Mouse (Mus musculus): Measurements from ENCODE around the gene Scel.
A peak's percentile ranks its signal among the peaks of the same experiment; 100 is the strongest.
"Not testable (repeated sequence)": the region's sequence is repeated elsewhere in the genome, so short reads cannot be mapped to it uniquely, and the experiment has no call there.

Gene Scel

DNA sequence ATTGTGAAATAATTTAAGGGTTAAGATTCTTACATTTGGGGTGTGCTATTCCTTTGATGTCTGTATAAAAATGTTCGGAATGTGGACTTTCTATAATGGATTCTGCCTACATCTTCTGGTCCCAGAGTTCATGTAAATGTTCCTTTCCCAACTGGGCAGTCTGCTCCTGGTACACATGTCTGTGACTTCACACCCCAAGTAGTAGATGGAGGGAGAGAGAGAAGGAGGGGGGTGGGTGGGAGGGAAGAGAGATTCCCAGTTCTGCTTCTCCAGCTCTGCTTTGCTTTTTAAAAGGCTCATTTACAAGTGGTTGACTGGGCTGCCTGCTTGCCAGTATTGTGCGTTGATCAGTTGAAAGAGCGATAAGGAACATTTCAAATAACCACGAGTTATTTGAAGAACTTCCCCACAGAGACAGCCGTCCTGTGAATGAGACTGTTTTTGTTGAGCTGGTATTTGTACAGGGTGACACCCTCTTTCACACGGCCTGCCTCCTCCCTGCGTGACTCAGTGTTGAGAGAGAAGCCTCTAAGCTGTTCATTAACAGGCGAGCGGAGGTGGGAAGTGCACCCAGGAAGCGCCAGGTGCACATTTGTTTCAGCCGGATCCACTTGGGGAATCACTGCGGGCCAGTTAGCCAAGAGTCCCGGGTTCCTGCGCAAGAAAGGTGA, at the start of gene Scel:
Gene Scel, plus strand, starts transcription at position 541 of the 671 bp plus-strand sequence.
- DNase-seq (ENCODE audit: low read depth, low spot score), result peak; percentile 15
- Histone ChIP-seq H3K36me3 (ENCODE audit: control insufficient read depth, insufficient read depth, low read length, poor library complexity, severe bottlenecking) (no peaks in the 10 kb centered on the region), H3K27me3 (ENCODE audit: control insufficient read depth, insufficient read depth, low read length, poor library complexity, severe bottlenecking) (no peaks in the 10 kb centered on the region)

DNA sequence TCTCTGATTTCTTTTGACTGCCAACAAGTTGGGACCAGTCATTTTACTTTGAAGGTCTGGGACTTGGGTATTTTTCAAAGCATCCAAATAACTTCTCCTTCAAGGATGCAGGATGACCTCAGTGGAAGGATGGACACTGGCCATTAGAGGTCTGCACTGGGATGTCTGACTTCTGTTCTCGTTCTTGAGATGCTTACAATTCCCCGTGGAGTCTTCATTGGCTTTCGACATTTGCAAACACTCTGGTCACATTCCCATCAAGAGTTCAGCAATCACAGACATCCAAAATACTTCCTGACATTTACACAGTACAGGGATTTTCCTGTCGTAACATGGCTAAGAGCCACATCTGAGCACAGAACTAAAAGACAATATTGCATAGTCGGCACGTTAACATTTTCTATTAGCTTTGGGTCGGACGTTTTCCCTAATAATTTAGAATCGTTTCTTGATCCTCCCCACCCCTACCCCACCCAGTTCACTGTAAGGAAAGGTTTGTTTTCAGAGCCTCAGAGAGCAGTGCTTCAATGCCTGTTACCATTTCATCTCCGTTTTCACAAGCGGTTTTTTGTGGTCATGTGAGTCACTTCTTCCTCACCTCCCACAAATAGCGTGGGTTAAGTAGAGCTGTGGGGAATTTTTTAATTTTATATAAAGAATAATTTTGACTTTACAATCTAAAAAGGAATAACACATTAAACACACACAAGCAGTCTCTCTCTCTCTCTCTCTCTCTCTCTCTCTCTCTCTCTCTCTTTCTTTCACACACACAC, 44.3 kb upstream of the Scel start:
- DNase-seq (ENCODE audit: low read depth, low spot score), result no peak
- no peaks in the 10 kb centered on the region for H3K27me3 ChIP-seq (ENCODE audit: control insufficient read depth, insufficient read depth, low read length, poor library complexity, severe bottlenecking)
- H3K36me3 ChIP-seq (ENCODE audit: control insufficient read depth, insufficient read depth, low read length, poor library complexity, severe bottlenecking), result no peaks in the 10 kb centered on the region

GRCm38 (mm10) chr14:103469464-103470015, 43.6 kb upstream of the Scel start:
- peak; percentile 89 for DNase-seq (ENCODE audit: low read depth, low spot score)
- no peaks in the 10 kb centered on the region for H3K36me3 ChIP-seq (ENCODE audit: control insufficient read depth, insufficient read depth, low read length, poor library complexity, severe bottlenecking)
- no peaks in the 10 kb centered on the region for H3K27me3 ChIP-seq (ENCODE audit: control insufficient read depth, insufficient read depth, low read length, poor library complexity, severe bottlenecking)

- Histone ChIP-seq H3K36me3 (ENCODE audit: control insufficient read depth, insufficient read depth, low read length, poor library complexity, severe bottlenecking) (no peaks in the 10 kb centered on the region), H3K27me3 (ENCODE audit: control insufficient read depth, insufficient read depth, low read length, poor library complexity, severe bottlenecking) (no peaks in the 10 kb centered on the region)
- DNase-seq (ENCODE audit: low read depth, low spot score), result no peak
These were observed 41.9 kb upstream of the Scel start for GRCm38 (mm10) chr14:103471074-103471778.

- Histone ChIP-seq H3K27me3 (ENCODE audit: control insufficient read depth, insufficient read depth, low read length, poor library complexity, severe bottlenecking) (no peaks in the 10 kb centered on the region), H3K36me3 (ENCODE audit: control insufficient read depth, insufficient read depth, low read length, poor library complexity, severe bottlenecking) (no peaks in the 10 kb centered on the region)
- DNase-seq (ENCODE audit: low read depth, low spot score), result no peak
These were observed 41.2 kb upstream of the Scel start for GRCm38 (mm10) chr14:103471806-103472553.

- Histone ChIP-seq H3K27me3 (ENCODE audit: control insufficient read depth, insufficient read depth, low read length, poor library complexity, severe bottlenecking) (no peaks in the 10 kb centered on the region), H3K36me3 (ENCODE audit: control insufficient read depth, insufficient read depth, low read length, poor library complexity, severe bottlenecking) (no peaks in the 10 kb centered on the region)
- DNase-seq (ENCODE audit: low read depth, low spot score), result no peak
These were observed 40.6 kb upstream of the Scel start for GRCm38 (mm10) chr14:103472554-103472905.

DNA sequence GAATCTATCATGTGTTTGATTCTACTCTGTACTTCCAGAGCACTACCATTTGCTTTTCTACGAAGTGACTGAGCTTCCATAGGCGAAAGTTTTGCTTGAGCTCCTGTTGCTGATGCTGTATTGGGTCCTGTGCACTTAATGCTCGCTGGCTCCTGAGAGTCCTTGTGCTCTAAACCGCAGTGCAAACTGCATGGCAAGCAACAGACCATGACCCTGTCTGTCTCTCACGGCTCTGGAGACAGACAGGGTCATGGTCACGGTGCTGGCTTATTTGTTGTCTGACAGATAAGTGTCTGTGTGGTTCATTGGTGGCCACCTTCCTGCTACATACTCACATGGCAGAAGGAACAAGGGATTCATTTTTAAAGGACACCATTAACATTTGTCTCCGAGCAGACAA, 37.8 kb upstream of the Scel start:
- DNase-seq (ENCODE audit: low read depth, low spot score), result peak; percentile 68
- H3K36me3 ChIP-seq (ENCODE audit: control insufficient read depth, insufficient read depth, low read length, poor library complexity, severe bottlenecking), result no peaks in the 10 kb centered on the region
- H3K27me3 ChIP-seq (ENCODE audit: control insufficient read depth, insufficient read depth, low read length, poor library complexity, severe bottlenecking), result no peaks in the 10 kb centered on the region

GRCm38 (mm10) chr14:103476232-103476631, 36.9 kb upstream of the Scel start:
- H3K27me3 ChIP-seq (ENCODE audit: control insufficient read depth, insufficient read depth, low read length, poor library complexity, severe bottlenecking); DNase-seq (ENCODE audit: low read depth, low spot score); H3K36me3 ChIP-seq (ENCODE audit: control insufficient read depth, insufficient read depth, low read length, poor library complexity, severe bottlenecking): not testable (repeated sequence)

- Histone ChIP-seq H3K36me3 (ENCODE audit: control insufficient read depth, insufficient read depth, low read length, poor library complexity, severe bottlenecking) (no peaks in the 10 kb centered on the region), H3K27me3 (ENCODE audit: control insufficient read depth, insufficient read depth, low read length, poor library complexity, severe bottlenecking) (no peaks in the 10 kb centered on the region)
- DNase-seq (ENCODE audit: low read depth, low spot score), result peak; percentile 84
These were observed 35.9 kb upstream of the Scel start for GRCm38 (mm10) chr14:103477281-103477680.

GRCm38 (mm10) chr14:103477959-103478358, 35.2 kb upstream of the Scel start:
- peak; percentile 84 for DNase-seq (ENCODE audit: low read depth, low spot score)
- H3K36me3 ChIP-seq (ENCODE audit: control insufficient read depth, insufficient read depth, low read length, poor library complexity, severe bottlenecking), result no peaks in the 10 kb centered on the region
- H3K27me3 ChIP-seq (ENCODE audit: control insufficient read depth, insufficient read depth, low read length, poor library complexity, severe bottlenecking), result no peaks in the 10 kb centered on the region

DNA sequence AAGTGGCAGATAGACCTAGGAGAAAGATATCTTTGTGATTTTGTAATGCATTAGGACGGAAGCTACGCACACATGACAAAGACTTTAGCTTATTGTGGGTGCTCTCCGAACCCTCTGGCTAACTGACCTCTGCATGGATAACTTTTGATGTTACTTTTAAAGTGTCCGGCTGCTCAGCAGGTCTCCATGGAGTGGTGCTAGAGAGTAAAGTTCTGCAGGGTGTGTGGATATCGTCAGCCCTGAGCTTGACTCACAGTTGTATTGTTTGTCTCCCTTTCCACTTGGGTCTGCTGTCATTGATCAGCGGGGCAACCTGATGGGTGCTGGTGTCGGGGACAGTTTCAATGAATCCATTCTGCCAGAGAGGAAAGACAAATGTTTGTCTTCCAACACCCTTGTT, 33.7 kb upstream of the Scel start:
- DNase-seq (ENCODE audit: low read depth, low spot score), result no peak
- Histone ChIP-seq H3K36me3 (ENCODE audit: control insufficient read depth, insufficient read depth, low read length, poor library complexity, severe bottlenecking) (no peaks in the 10 kb centered on the region), H3K27me3 (ENCODE audit: control insufficient read depth, insufficient read depth, low read length, poor library complexity, severe bottlenecking) (no peaks in the 10 kb centered on the region)

DNA sequence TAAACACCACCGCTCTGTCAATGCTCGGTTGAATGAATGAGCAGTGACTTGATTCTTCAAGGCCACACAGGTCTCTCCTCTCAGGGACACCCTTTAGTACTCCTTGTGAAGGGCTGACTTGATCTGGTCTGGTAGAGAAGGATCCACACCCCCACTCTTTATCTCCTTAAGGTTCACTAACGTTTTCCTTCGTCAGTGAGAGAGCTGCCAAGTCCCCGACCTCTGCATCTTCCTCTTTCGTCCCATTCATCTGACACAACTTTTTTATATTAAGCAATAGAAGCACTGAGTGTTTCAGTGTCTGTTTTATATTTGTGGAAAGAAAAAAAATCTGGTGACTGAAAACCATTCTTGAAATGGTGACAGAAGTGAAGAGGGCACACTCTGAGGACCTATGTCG, 31.6 kb upstream of the Scel start:
- no peaks in the 10 kb centered on the region for H3K27me3 ChIP-seq (ENCODE audit: control insufficient read depth, insufficient read depth, low read length, poor library complexity, severe bottlenecking)
- DNase-seq (ENCODE audit: low read depth, low spot score), result no peak
- no peaks in the 10 kb centered on the region for H3K36me3 ChIP-seq (ENCODE audit: control insufficient read depth, insufficient read depth, low read length, poor library complexity, severe bottlenecking)

- DNase-seq (ENCODE audit: low read depth, low spot score), result no peak
- H3K36me3 ChIP-seq (ENCODE audit: control insufficient read depth, insufficient read depth, low read length, poor library complexity, severe bottlenecking), result no peaks in the 10 kb centered on the region
- H3K27me3 ChIP-seq (ENCODE audit: control insufficient read depth, insufficient read depth, low read length, poor library complexity, severe bottlenecking), result no peaks in the 10 kb centered on the region
These were observed 27.5 kb upstream of the Scel start for GRCm38 (mm10) chr14:103485671-103486070.

DNA sequence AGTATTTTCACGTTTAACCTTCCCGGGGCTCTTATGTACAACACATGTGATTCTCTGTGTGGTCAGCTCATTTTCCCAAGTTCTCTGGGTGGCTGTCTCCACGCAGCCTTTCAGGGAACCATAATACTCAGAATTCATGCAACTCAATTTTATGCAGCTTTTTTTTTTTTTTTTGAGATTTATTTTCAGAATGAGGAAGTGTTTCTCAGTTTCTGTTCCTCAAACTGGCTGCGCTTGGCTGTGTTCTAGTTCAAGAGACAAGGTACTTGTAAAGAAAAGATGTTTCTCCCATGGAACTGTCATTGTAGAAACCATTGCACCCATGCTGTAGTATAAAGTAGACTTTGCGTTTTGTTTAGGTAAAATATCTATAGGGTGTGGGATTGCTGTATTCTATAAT, 26.2 kb upstream of the Scel start:
- Histone ChIP-seq H3K36me3 (ENCODE audit: control insufficient read depth, insufficient read depth, low read length, poor library complexity, severe bottlenecking) (no peaks in the 10 kb centered on the region), H3K27me3 (ENCODE audit: control insufficient read depth, insufficient read depth, low read length, poor library complexity, severe bottlenecking) (no peaks in the 10 kb centered on the region)
- DNase-seq (ENCODE audit: low read depth, low spot score), result peak; percentile 88

Data from splenic B cell, adult 2 months (primary cell).